Mouse (Mus musculus) urinary bladder, postnatal 36 days (tissue): Measurements from ENCODE around the gene Tpt1.

ENCODE experiments used
- DNase-seq, 2 experiments: peaks; one replicate each; pipeline ENCODE4 v3.0.0; 2022; ENCODE audit warnings: low spot score in 2 of 2, mixed read lengths in 1 of 2

The Tpt1 gene

GRCm38 (mm10) chr14:75876320-75877043, 31.6 kb downstream of the Tpt1 start:
- peak; percentile 58 to 75 for DNase-seq

GRCm38 (mm10) chr14:75877297-75877696, 32.4 kb downstream of the Tpt1 start:
- DNase-seq = no peak

GRCm38 (mm10) chr14:75878980-75879379, 34.1 kb downstream of the Tpt1 start:
- DNase-seq = no peak

- DNase-seq = no peak
Observed at GRCm38 (mm10) chr14:75881856-75882255, 37.0 kb downstream of the Tpt1 start.

- DNase-seq = no peak
Observed at GRCm38 (mm10) chr14:75883330-75883729, 38.4 kb downstream of the Tpt1 start.

- no peak for DNase-seq
Observed at GRCm38 (mm10) chr14:75883873-75884272, 39.0 kb downstream of the Tpt1 start.

GRCm38 (mm10) chr14:75892118-75892517, 47.2 kb downstream of the Tpt1 start:
- no peak for DNase-seq
